Mouse (Mus musculus): ENCODE data around the gene Mxd4. TPM values are rescaled to one million over a fixed set of nuclear protein-coding genes. Genes with fewer than 3 reads are reported as not detected.

The Mxd4 gene
- total RNA-seq, 2 experiments from 2014 or later = 75.4 to 87.4 TPM

DNA sequence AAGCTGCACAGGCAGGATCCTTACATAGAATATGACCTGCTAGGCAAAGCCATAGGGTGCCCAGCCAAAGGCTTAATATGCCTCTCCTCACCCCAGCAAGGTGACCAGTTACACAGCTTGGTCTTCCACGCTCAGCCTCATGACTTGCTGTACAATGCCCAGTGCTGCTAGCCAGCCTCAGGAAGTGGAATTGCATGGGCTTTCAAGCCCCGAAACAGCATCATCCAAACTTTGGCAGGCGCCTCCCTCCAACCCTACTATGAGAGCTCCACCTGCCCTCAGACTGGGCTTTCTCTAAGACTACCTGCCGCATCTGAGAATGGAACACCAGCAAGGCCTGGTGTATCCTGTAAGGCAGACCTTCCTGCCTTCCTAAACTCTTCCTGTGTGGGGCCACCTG is 9.7 kb downstream of the Mxd4 start:
- no peak for DNase-seq (ENCODE audit: low spot score in 2 of 2)
- intact Hi-C loops (cut with DNase I) = no loop called here

DNA sequence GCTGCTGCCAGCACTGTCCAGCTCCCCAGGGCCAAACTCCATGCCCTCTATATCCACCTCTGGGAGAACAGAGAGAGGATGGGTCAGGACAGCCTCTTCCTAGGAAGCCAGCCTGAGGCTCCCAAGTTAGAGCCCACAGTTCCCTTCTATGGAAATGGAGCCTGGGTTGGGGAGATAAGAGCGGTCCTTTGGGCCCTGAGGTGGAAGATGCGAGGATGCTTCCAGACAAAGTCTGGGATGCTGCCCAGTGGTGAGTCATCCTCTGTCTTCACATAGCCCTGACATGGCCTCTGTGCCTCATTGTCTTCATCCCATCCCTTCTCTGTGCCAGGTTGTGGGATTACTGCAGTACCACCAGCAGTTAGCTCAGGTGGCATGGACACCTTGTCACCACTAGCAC is 10.4 kb downstream of the Mxd4 start:
- no peak for DNase-seq (ENCODE audit: low spot score in 2 of 2)
- intact Hi-C loops (cut with DNase I) = no loop called here

- no peak for DNase-seq (ENCODE audit: low spot score in 2 of 2)
- intact Hi-C loops (cut with DNase I) = no loop called here
Observed at GRCm38 (mm10) chr5:34176691-34177090, 10.8 kb downstream of the Mxd4 start.

- intact Hi-C loops (cut with DNase I) = no loop called here
Observed at GRCm38 (mm10) chr5:34175403-34175694, 12.2 kb downstream of the Mxd4 start.

GRCm38 (mm10) chr5:34174550-34175402 is 12.7 kb downstream of the Mxd4 start:
- DNase-seq (ENCODE audit: low spot score in 2 of 2) = no peak
- intact Hi-C loops (cut with DNase I) = no loop called here

More at GRCm38 (mm10) chr5:34175403-34175694, 12.2 kb downstream of the Mxd4 start:
- no peak for DNase-seq (ENCODE audit: low spot score in 2 of 2)

DNA sequence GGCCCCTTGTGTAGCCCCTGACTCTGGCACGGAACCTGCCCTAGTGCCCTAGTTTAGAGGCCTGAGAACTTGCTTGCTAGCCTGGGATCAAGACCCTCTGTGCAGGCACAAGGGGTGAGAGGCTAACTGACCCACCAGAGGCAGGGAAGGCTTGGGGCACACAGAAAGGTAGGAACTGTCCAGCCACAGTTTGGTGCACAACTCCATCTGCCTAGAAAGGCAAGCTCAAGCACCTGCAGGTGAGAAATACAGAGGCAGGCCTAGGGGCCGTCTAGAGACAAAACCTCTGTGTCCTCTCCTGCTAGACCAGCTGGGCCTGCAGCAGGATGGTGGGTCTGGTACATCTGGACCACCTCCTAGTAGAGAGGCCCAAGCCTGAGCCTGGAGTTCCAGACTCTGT is 13.5 kb downstream of the Mxd4 start:
- intact Hi-C loops (cut with DNase I) = no loop called here
- peak in 1 of 2 experiments; percentile 2 for DNase-seq (ENCODE audit: low spot score in 2 of 2)

GRCm38 (mm10) chr5:34170726-34171125 is 16.8 kb downstream of the Mxd4 start:
- intact Hi-C loops (cut with DNase I) = no loop called here
- DNase-seq (ENCODE audit: low spot score in 2 of 2) = peak in 1 of 2 experiments; percentile 44

DNA sequence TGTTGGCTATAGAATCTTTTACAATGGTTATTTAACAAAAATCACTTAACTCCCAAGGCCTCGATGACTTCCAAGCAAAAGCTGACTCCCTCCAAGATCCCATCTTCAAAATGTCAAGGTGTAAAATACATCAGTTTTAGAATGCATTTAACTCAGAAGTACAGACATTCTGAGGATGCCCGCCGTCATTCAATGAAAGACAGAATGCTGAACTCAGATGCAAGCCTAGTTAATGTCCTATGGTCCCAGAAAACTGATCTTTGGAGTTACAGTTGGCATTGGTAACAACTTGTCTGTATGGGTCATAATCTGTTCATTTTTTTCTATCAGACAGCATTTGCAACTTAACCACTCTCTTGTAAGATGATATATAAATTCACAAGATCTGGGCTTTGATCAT is 17.6 kb downstream of the Mxd4 start:
- intact Hi-C loops (cut with DNase I) = no loop called here
- DNase-seq (ENCODE audit: low spot score in 2 of 2) = peak in 1 of 2 experiments; percentile 2

DNA sequence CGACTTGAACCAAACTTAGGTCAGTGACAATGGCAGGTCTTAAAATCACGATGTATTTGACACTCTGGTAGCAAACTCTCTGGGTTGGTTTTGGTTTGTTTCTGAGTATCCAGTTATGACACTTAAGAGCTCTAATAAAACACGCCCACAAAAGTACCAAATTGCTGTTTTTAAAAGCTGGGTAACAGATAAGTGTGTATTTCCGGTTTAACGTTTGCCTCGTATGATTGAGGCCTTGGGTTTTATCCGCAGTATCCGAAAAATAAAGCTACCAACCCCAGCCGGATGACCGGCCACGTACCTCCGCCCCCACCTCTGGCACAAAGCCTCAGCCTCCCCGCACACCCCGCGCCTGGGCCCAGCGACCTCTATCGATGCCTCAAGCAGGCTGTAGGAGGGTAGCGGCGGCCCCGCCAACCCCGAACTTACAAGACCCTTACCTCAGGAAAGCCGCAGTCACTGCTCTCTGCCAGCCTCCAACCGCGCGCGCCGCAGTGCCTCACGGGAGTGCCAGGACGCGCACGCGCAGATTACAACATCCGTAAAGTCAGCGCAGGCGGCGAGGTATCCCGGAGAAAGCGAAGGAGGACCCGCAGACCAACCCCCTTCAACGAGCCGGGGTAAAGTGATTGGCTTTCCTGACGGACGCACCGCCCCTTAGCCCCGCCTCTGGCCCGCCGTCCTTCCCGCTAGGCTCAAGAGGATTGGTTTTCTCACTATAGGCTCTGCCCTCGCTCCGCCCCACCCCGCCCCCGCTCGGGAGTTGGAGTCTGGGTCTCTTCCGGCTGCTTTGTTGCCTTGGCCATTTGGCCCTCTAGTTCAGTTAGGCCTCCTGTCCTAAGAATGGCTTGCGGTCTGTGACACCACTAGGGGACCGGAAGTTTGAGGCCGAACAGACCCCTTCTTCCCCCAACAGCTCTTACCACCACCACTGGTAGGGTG is 18.3 kb downstream of the Mxd4 start, which contains the start of the genes Poln and Haus3:
TSS of gene Poln (minus strand) at position 499 of the 942 bp plus-strand sequence.
TSS of gene Haus3 (minus strand) at position 578 of the 942 bp plus-strand sequence.
- intact Hi-C loops (cut with DNase I) = no loop called here
- DNase-seq (ENCODE audit: low spot score in 2 of 2) = peak; percentile 98

DNA sequence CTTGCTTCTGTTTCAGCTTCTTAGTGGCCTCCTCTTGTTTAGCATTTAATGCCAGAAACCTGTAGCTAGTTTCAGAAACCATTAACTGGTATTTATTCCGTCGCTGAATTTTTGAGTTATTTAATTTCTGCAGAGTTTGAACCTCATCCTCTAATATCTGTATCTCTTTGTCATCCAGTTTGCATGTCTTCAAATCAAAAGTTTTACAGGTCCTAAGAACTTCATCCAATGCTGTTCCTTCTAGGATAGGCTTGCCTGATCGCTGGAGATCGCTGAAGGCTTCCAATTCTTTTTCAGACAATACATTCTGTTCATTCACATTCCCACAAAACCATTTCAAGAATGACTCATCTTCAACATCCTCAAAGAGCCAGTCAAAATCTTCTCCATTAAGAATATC is 19.7 kb downstream of the Mxd4 start:
- DNase-seq (ENCODE audit: low spot score in 2 of 2) = no peak
- intact Hi-C loops (cut with DNase I) = no loop called here

DNA sequence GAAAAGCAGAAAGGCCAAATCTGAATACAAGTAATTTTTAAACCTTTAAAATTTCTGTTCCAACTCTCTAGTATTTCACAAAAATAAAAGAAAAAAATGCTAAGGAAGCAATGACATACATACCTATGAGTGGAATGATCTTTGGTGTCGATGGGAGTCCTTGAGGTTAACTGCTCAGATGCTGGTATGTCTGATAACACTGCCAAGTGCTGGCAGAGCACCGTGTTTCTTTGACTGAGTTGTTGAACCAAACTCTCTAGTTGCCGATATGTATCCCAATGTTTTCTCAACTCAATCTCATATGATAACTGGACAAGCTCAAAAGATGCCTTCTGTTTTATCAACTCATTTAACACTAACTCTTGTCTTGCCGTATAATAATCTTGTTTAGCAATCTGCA is 21.7 kb downstream of the Mxd4 start:
- DNase-seq (ENCODE audit: low spot score in 2 of 2) = no peak
- intact Hi-C loops (cut with DNase I) = no loop called here

GRCm38 (mm10) chr5:34148476-34148875 is 39.0 kb downstream of the Mxd4 start:
- intact Hi-C loops (cut with DNase I) = loop anchor here (10.0 kb wide), 1 partner anchor 54 kb away; no protein-coding TSS in a partner anchor
- no peak for DNase-seq (ENCODE audit: low spot score in 2 of 2)

DNA sequence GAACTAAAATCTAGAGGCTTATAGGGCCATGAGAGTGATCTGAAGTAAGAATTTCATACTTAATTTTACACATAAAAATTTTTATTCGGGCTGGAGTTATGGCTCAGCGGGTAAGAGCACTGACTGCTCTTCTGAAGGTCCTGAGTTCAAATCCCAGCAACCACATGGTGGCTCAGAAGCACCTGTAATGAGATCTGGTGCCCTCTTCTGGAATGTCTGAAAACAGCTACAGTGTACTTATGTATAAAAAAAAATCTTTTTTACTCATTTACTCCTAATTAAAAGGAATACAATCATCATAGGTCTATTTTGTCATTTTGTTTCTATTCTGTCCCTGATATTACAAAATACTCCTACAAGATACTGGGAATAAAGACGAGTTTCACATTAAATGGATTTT is 40.0 kb downstream of the Mxd4 start:
- intact Hi-C loops (cut with DNase I) = loop anchor here (10.0 kb wide), 1 partner anchor 53 kb away; no protein-coding TSS in a partner anchor
- DNase-seq (ENCODE audit: low spot score in 2 of 2) = no peak

GRCm38 (mm10) chr5:34139751-34140150 is 47.8 kb downstream of the Mxd4 start:
- DNase-seq (ENCODE audit: low spot score in 2 of 2) = peak; percentile 21 to 50
- intact Hi-C loops (cut with DNase I) = loop anchor here (10.0 kb wide), 1 partner anchor 45 kb away; no protein-coding TSS in a partner anchor

DNA sequence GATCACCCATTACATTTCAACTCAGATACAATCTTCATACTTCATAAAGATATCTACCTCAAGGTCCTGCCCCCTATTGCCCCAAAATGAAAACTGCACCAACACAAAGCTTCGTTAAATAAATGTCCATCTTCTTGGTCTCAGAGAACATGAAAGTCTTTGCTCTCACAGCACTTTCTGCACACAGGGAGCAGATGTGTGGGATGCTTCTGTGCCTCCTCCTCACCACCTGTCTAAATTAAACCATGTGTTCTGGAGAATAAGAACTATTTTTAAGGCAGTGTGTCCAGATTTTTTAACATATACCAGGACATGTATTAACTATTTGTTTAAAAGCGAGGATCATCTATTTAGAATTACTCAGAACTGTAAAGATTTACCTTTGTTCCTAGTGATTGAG is 54.8 kb downstream of the Mxd4 start:
- peak; percentile 5 to 9 for DNase-seq (ENCODE audit: low spot score in 2 of 2)

DNA sequence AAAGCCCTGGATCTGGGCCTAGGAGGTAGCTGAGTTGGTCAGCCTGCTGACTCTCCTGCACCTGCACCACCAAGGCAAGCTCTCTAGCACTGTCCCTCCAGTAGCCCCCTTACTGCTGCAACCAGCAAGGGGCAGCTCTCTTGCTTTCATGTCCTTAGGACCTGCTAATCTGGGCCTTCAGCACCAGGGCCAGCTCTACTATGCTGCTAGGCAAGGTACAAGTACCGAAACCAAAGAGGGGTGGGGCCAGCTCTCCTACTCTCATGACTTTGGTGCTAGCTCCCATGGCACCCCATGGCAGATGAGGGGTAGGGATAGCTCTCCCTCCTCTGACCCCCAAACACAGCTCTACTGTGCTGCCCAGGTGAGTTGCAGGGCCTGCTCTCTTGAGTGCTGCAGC is 63.4 kb downstream of the Mxd4 start:
- intact Hi-C loops (cut with DNase I) = no loop called here
- DNase-seq (ENCODE audit: low spot score in 2 of 2) = no peak

More for the DNA sequence above, 54.8 kb downstream of the Mxd4 start:
- intact Hi-C loops (cut with DNase I) = no loop called here

All from left cerebral cortex, postnatal 14 days (tissue).